Mouse (Mus musculus) macrophage (primary cell): ENCODE measurements around the gene Polr2h. TPM values are rescaled to one million over a fixed set of nuclear protein-coding genes. Genes with fewer than 3 reads are reported as not detected.

ENCODE experiments used
- H3K27ac ChIP-seq: fragments of 350-480 bp; formaldehyde crosslinking; 2 replicates; pipeline ENCODE4 v1.9.0; 2021
- H3K36me3 ChIP-seq: fragments of 350-480 bp; formaldehyde crosslinking; 2 replicates; pipeline ENCODE4 v1.9.0; 2021; ENCODE audit errors: inconsistent target
- H3K4me3 ChIP-seq: fragments of 350-480 bp; formaldehyde crosslinking; 2 replicates; pipeline ENCODE4 v1.9.0; 2021; ENCODE audit errors: inconsistent target
- H3K79me2 ChIP-seq: fragments of 350-480 bp; formaldehyde crosslinking; 2 replicates; pipeline ENCODE4 v1.9.0; 2021; ENCODE audit errors: inconsistent target
- WGBS: methylation state at CpG from one replicate; pipeline ENCODE4 v1.1.7; 2026; ENCODE audit warnings: inconsistent platforms; ENCODE audit not compliant: missing documents; 5-methylcytosine and 5-hydroxymethylcytosine counted together
- polyA plus RNA-seq: library from polyadenylated mRNA; stranded (reverse); fragments of 250-400 nt; gene quantifications from 3 replicates; pipeline ENCODE4 v1.2.4, GENCODE M21; 2018; ENCODE audit warnings: inconsistent platforms

Gene Polr2h
- polyA plus RNA-seq, 1 experiment from 2014 or later, result 5.2 TPM

DNA sequence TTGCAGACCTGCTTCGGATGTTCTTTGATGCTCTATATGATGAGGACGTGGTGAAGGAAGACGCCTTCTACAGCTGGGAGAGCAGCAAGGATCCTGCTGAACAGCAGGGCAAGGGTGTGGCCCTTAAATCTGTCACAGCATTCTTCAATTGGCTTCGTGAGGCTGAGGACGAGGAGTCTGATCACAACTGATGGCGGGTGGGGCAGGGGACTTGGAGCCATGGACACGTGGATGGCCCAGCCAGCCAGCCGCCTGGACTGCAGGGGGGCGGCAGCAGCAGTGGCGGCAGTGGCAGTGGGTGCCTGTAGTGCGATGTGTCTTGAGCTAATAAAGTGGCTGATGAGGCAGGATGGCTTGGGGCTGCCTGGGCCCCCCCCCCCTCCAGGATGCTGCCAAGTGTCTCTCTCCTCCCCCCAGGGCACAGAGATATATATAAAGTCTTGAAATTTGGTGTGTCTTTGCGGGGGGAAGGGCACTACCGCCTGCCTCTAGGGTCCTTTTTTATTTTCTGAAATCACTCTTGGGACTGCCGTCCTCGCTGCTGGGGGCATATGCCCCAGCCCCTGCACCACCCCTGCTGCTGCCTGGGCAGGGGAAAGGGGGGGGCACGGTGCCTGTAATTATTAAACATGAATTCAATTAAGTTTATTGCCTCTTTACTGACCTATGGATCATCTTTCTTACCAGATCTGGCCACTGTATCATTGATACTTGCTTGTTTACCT is 25.1 kb upstream of the Polr2h start:
- Histone ChIP-seq H3K27ac (no peak overlapping the region), H3K79me2 (no peaks in the 10 kb centered on the region), H3K36me3 (peaks cover 30% of the 10 kb centered on the region), H3K4me3 (no peak overlapping the region)
- 90% methylated on average over 16 of the region's 16 CpGs for WGBS

DNA sequence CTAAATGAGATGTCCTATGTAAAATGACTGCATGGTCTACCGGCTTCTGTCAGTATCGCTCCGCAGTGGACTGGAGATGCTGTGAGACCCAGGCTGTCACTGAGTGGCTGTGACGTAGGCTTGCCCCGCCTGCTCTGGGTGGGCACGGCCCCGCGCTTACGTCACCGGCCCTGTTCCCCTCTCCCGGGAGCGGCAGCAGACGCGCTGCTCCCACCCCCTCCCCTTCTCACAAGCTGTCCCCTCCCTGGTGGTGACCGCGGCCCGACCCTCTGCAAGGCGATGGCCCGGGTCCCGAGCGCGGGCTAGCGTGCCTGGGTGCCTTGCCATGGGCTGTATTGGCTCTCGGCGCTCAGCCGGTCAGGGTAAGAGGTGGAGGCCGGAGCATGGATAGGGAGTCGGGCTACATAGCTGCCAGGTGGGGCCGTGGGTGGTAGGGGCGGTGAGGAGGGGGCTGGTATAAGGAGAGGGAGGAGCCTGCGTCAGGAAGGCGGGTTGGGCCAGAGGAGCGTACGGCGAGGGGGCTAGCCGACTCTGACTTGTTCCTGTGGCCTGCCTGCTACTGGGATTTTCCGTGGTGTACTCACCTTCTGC is 24.3 kb upstream of the Polr2h start, which contains the start of gene Fam131a:
Fam131a (plus strand) TSS at position 131 of the 591 bp plus-strand sequence.
- H3K36me3 ChIP-seq, result peaks cover 22% of the 10 kb centered on the region
- H3K27ac ChIP-seq, result no peak within 1 kb of the TSS
- WGBS, result 3% methylated on average over 37 of the region's 37 CpGs
- no peak within 1 kb of the TSS; the same call in 1 of the 2 replicates for H3K4me3 ChIP-seq
- H3K79me2 ChIP-seq, result no peaks in the 10 kb centered on the region

DNA sequence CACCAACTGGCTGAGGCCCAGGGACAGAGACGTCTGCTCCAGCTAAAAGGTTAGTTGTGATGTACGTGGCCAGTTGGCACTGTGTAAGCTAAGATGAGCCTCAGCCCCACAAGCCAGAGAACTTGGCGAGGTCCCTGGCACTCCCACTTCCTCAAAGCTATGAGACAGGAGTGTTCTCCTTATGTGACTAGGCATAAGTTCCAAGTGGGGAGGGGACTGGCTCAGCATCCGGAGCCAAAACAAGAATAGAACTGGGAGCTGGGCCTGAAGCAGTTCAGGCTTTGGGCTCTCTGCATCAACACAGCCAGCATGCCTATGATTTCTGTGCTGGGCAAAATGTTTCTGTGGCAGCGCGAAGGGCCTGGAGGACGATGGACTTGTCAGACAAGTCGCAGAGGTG is 22.7 kb upstream of the Polr2h start:
- peaks cover 6% of the 10 kb centered on the region for H3K36me3 ChIP-seq
- 54% methylated on average over 8 of the region's 8 CpGs for WGBS
- no peaks in the 10 kb centered on the region for H3K79me2 ChIP-seq
- H3K4me3 ChIP-seq, result no peak overlapping the region
- no peak overlapping the region for H3K27ac ChIP-seq

DNA sequence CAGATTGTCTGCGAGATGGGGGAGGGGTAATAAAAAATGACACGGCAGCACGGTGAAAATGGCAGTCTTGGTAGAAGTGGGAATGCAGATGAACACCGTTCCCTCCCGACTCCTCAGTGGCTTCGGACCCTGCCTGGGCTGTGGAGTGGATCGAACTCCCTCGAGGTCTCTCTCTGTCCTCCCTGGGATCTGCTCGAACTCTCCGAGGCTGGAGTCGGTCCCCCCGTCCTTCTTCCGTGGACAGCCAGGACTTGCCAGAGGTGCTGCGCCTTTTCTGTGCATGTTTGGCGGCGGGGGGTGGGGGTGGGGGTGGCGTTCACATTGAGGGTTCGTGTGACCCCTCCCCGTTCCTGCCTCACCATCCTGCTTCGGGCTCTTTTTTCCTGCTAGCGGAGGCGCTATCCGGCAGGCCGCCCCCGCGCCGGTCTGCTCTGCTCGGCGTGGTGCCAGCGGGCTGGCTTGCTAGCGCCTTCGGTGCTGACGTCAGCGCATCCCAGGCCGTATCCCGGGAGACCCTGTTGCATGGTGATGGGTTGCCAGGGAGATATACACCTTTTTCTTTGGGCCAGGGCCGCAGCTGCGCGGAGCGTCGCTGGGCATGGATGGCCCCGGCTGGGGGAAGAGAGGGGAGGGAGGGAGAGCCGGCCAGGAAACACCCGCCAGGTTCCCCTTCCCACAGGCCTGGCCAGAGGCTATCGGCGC is 21.7 kb upstream of the Polr2h start:
- 11% methylated on average over 41 of the region's 46 CpGs for WGBS
- H3K27ac ChIP-seq, result no peak overlapping the region
- H3K36me3 ChIP-seq, result no peaks in the 10 kb centered on the region
- no peak overlapping the region for H3K4me3 ChIP-seq
- H3K79me2 ChIP-seq, result no peaks in the 10 kb centered on the region

DNA sequence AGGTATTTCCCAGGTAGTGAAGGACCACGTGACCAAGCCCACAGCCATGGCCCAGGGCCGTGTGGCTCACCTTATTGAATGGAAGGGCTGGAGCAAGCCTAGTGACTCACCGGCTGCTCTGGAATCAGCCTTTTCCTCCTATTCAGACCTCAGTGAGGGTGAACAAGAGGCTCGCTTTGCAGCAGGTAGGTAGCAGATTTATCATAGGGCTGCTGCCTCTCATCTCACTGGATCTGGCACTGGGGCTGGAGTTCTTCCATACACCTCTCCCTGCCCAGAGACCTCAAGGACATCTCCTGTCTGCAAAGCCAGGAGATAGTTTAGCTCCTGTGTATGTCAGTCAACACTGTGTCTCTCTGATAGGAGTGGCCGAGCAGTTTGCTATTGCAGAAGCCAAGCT is 18.2 kb upstream of the Polr2h start:
- Histone ChIP-seq H3K79me2 (no peaks in the 10 kb centered on the region), H3K4me3 (no peak overlapping the region), H3K36me3 (no peaks in the 10 kb centered on the region), H3K27ac (no peak overlapping the region)
- 93% methylated on average over 5 of the region's 5 CpGs for WGBS

DNA sequence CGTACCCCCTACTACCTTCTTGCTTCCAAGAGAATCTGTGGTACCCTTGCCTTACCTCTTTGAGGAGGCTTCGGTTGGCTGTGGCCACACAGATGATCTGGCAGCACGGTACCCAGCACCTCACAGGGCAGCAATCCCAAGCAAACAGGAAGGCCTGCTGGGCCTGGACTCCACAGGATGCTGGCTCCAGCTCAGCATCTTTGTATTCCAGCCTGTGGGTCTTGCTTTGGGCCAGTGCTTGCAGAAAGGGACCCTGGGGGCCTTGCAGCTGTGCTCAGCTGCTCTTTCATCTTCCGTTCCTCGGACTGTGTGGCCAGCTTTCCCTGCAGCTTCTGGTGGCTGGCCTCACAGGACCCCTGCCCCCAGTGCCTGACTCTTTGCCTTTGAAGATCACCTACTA is 17.4 kb upstream of the Polr2h start:
- no peaks in the 10 kb centered on the region for H3K79me2 ChIP-seq
- WGBS, result 96% methylated on average over 5 of the region's 5 CpGs
- H3K36me3 ChIP-seq, result no peaks in the 10 kb centered on the region
- H3K4me3 ChIP-seq, result no peak overlapping the region
- no peak overlapping the region for H3K27ac ChIP-seq

DNA sequence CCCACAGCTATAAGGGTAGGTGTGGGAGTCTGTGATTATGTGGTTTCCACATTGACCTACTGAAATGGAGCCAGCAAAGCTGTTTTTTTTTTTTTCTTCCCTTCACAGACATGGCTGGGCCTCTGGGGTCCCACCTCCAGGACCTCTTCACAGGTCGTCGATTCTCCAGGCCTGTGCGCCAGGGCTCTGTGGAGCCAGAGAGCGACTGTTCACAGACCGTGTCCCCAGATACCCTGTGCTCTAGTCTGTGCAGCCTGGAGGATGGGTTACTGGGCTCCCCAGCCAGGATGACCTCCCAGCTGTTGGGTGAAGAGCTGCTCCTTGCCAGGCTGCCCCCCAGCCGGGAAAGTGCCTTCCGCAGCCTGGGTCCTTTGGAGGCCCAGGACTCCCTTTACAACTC is 16.1 kb upstream of the Polr2h start:
- WGBS, result 84% methylated on average over 7 of the region's 7 CpGs
- Histone ChIP-seq H3K36me3 (no peaks in the 10 kb centered on the region), H3K27ac (no peak overlapping the region), H3K4me3 (no peak overlapping the region), H3K79me2 (no peaks in the 10 kb centered on the region)

DNA sequence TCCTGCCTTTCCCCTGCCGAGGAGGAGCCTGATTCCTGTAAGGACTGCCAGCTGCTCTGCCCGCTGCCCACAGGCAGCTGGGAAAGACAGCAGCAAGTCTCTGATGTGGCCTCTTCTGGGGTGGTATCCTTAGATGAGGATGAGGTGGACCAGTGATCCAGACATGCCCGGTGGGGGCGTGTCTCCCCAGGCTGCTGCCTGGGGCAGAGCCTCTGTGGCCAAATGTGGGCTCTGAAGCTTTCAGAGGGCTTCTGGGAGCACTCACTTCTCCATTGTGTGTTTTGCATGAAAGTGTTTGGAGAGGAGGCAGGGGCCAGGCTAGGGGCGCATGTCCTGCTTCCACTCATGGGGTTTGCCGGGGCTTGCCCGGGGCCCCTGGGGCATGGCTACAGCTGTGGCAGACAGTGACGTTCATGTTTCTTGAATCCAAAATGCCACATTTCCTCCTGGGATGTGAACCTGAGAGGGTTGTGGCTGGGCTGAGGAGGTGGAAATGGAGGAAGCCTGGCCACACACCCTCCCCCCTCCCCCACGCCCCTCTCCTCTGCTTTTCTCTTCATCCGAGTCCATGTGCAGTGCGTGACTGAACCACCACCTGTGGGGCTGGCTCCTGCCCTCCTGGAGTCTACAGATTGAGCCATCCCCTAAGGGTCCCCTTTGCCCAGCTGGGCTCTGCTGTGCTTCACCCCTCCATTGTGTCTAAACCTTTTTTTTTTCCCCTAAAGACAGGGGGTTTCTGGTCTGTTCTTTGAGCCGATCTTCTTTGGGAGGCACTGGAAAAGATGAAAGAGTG is 15.5 kb upstream of the Polr2h start:
- Histone ChIP-seq H3K4me3 (no peak overlapping the region), H3K79me2 (no peaks in the 10 kb centered on the region), H3K36me3 (no peaks in the 10 kb centered on the region), H3K27ac (no peak overlapping the region)
- WGBS, result 73% methylated on average over 10 of the region's 12 CpGs

DNA sequence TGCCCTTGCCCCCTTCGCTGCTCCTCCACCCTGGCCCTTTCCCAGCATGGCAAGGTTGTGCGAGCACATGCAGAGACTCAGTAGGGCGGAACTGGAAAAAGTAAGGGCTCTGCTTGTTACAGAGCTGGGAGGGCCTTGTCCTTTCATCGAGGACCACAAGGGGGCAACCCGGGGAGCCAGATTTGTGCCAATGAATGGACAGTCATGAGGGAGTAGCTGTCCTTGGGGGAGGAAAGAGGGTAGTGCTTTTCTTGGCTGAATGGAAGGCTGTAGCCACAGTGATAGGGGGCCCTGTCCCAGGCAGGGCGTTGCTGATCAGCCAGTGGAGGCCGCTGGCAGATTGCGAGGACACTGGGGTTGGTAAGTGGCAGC is 15.0 kb upstream of the Polr2h start:
- 42% methylated on average over 8 of the region's 8 CpGs for WGBS
- H3K36me3 ChIP-seq, result no peaks in the 10 kb centered on the region
- no peak overlapping the region for H3K27ac ChIP-seq
- H3K79me2 ChIP-seq, result no peaks in the 10 kb centered on the region
- H3K4me3 ChIP-seq, result no peak overlapping the region

DNA sequence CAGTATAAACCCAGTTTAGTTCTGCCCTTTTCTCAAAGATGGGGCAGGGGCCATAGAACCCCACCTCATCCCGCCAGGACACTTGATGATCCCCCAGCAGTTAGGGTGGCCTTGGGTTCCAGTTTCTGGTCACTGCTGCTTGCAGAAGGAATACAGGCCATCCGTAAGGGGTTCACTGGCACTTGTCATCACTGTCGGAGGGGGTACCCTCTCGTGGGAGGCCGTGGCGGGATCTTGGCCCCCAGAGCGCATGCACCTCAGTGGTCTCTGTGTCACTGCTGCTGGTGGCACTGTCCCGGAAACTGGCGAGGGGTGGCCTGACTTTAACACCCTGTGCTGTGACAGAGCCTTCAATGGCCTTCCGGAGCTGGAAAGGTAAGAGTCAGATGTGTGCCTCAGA is 14.4 kb upstream of the Polr2h start:
- H3K36me3 ChIP-seq, result no peaks in the 10 kb centered on the region
- no peaks in the 10 kb centered on the region for H3K79me2 ChIP-seq
- no peak overlapping the region for H3K4me3 ChIP-seq
- WGBS, result 94% methylated on average over 10 of the region's 10 CpGs
- no peak overlapping the region for H3K27ac ChIP-seq

DNA sequence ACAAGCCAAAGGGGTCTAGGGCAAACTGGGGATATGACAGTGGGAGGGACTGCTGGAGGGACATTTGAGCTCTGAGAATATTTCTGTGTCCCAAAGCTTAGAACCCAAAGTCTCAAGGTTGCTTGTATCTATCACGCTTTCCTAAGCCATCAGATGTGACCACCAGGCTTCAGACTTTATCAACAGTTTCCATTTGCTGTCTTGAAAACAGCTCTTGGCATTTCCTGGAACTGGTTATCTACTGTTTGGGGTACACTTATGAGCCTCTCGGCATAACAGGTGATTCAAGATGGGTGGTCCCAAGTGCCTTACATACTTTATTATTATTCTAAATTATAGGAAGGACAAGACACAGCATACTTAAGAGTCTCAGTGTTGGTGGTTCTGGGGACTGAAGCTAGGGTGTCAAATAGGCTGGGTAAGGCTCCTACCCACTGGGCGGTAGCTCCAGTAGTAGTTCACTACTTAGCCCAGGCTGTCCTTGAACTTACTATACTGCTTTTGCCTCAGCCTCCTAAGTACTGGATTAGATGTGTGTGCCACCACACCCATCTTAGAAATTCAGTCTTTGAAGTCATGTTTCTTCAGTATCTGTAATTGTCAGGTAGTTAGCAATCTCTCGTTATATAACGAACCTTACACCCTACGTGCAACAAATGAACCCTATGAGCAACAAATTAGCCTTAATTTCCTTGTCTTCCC is 13.6 kb upstream of the Polr2h start:
- no peak overlapping the region for H3K4me3 ChIP-seq
- 81% methylated on average over 6 of the region's 6 CpGs for WGBS
- H3K27ac ChIP-seq, result no peak overlapping the region
- H3K79me2 ChIP-seq, result no peaks in the 10 kb centered on the region
- no peaks in the 10 kb centered on the region for H3K36me3 ChIP-seq

DNA sequence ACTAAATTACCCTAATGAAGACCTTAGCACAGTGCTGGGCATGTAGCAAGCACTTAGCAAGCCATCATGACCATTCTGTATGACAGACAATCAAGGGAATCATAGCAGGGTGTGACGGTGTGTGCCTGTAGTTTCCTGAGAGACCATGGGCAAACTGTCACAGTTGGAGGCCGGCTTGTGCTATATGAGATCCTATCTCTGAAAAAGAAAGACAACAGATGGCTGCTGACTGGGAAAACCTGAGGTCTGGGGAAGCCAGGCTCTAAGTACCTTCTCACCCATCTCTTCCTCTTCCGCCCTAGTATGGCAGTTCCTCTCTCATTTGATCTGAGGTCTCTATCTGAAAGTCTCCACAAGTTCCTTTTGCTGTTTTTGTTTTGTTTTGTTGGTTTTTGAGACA is 11.7 kb upstream of the Polr2h start:
- Histone ChIP-seq H3K4me3 (no peak overlapping the region), H3K27ac (no peak overlapping the region), H3K36me3 (no peaks in the 10 kb centered on the region), H3K79me2 (no peaks in the 10 kb centered on the region)
- 44% methylated on average over 3 of the region's 3 CpGs for WGBS

DNA sequence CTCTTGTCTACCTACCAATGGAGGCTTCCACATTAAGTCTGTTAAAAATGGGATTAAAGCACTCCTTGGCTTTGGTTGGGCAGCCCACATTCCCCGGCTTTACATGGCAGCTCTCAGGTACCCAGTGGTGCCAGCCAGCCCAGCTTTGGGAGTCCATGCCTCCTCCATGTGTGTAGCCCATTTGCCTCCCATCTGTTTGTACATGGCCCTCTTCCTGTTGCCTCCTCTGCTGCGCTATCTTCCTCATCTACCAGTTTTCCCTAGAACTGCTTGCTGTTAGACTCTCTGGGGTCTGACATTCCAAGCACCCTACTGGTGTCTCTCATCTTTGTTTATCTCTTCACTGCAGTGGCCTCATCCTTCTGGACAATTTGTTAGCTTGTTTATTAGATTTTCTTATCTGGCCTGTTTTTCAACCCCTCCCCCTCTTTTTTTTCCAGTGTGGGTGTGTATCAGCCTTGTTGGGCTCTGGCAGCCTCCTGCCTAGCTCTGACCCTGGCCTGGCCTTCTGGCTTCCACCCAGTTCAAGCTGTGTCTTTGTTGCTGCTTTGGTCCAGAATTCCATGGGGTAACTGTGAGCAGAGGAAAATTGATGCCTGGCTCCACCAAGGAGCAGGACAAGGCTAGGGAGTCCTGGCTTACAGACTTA is 10.9 kb upstream of the Polr2h start:
- H3K4me3 ChIP-seq, result no peak overlapping the region
- H3K79me2 ChIP-seq, result no peaks in the 10 kb centered on the region
- no peak overlapping the region for H3K27ac ChIP-seq
- 100% methylated on average over 2 of the region's 2 CpGs for WGBS
- H3K36me3 ChIP-seq, result no peaks in the 10 kb centered on the region
